Mouse (Mus musculus): ENCODE data around the gene Il1rapl1. TPM values are rescaled to one million over a fixed set of nuclear protein-coding genes. Genes with fewer than 3 reads are reported as not detected.

Gene Il1rapl1
- polyA plus RNA-seq (2021; fragmentation: Nextera tagmentation) = 5.5 and 8.1 TPM in 2 replicates
- long read RNA-seq, experiment 1, partial matches to known transcripts = 0 of 24 reads
- long read RNA-seq, experiment 1, other reads (novel, unspliced or antisense) = 24 of 24 reads
- long read RNA-seq, experiment 2, partial matches to known transcripts = 0 of 14 reads
- long read RNA-seq, experiment 2, other reads (novel, unspliced or antisense) = 14 of 14 reads

GRCm38 (mm10) chrX:88115609-88116073 lies at the start of gene Il1rapl1:
TSS of gene Il1rapl1 (minus strand) at chrX:88115645.

All from left cerebral cortex, adult 6 months (tissue).